Mouse (Mus musculus): Measurements from ENCODE around the gene Mypn. TPM values are rescaled to one million over a fixed set of nuclear protein-coding genes. Genes with fewer than 3 reads are reported as not detected.

Mypn gene
- polyA plus RNA-seq, 1 experiment from 2014 or later: 2.2 TPM

GRCm38 (mm10) chr10:63181166-63181565, 22.6 kb downstream of the Mypn start:
- Histone ChIP-seq H3K36me3 (ENCODE audit: control insufficient read depth, insufficient read depth, low read length) (no peaks in the 10 kb centered on the region), H3K27ac (ENCODE audit: low read length) (no peak overlapping the region), H3K9me3 (replicated peaks; ENCODE audit: control insufficient read depth, low read length) (no peaks in the 10 kb centered on the region), H3K4me1 (ENCODE audit: control insufficient read depth, insufficient read depth, low read length) (0 out of 2 replicates have a peak, but pooled peaks cover 4% of the 10 kb centered on the region), H3K27me3 (ENCODE audit: control insufficient read depth, insufficient read depth, low read length) (no peaks in the 10 kb centered on the region), H3K4me2 (ENCODE audit: low read depth, low read length) (no peak overlapping the region), H3K9ac (ENCODE audit: low read length) (no peak overlapping the region), H3K4me3 (replicated peaks; ENCODE audit: low read length) (no peak overlapping the region)
- no peak for ATAC-seq (ENCODE audit: insufficient read depth, low FRiP score)
- WGBS: 50% methylated on average over 1 of the region's 1 CpGs

- Histone ChIP-seq H3K36me3 (ENCODE audit: control insufficient read depth, insufficient read depth, low read length) (no peaks in the 10 kb centered on the region), H3K9ac (ENCODE audit: low read length) (no peak overlapping the region; the same call in 1 of the 2 replicates), H3K27me3 (ENCODE audit: control insufficient read depth, insufficient read depth, low read length) (no peaks in the 10 kb centered on the region), H3K9me3 (replicated peaks; ENCODE audit: control insufficient read depth, low read length) (no peaks in the 10 kb centered on the region), H3K4me3 (replicated peaks; ENCODE audit: low read length) (no peak overlapping the region), H3K27ac (ENCODE audit: low read length) (no peak overlapping the region), H3K4me1 (ENCODE audit: control insufficient read depth, insufficient read depth, low read length) (0 out of 2 replicates have a peak, but pooled peaks cover 4% of the 10 kb centered on the region), H3K4me2 (ENCODE audit: low read depth, low read length) (no peak overlapping the region)
- WGBS: 79% methylated on average over 10 of the region's 10 CpGs
- ATAC-seq (ENCODE audit: insufficient read depth, low FRiP score): no peak
Measured at GRCm38 (mm10) chr10:63179524-63179923, 24.2 kb downstream of the Mypn start.

GRCm38 (mm10) chr10:63178318-63178717, 25.4 kb downstream of the Mypn start:
- Histone ChIP-seq H3K4me1 (ENCODE audit: control insufficient read depth, insufficient read depth, low read length) (0 out of 2 replicates have a peak, but pooled peaks cover 4% of the 10 kb centered on the region), H3K27ac (ENCODE audit: low read length) (no peak overlapping the region), H3K4me3 (replicated peaks; ENCODE audit: low read length) (no peak overlapping the region), H3K9me3 (replicated peaks; ENCODE audit: control insufficient read depth, low read length) (no peaks in the 10 kb centered on the region), H3K27me3 (ENCODE audit: control insufficient read depth, insufficient read depth, low read length) (no peaks in the 10 kb centered on the region), H3K4me2 (ENCODE audit: low read depth, low read length) (no peak overlapping the region), H3K36me3 (ENCODE audit: control insufficient read depth, insufficient read depth, low read length) (no peaks in the 10 kb centered on the region), H3K9ac (ENCODE audit: low read length) (no peak overlapping the region)
- WGBS: 91% methylated on average over 2 of the region's 2 CpGs
- ATAC-seq (ENCODE audit: insufficient read depth, low FRiP score): no peak

GRCm38 (mm10) chr10:63177286-63178140, 26.2 kb downstream of the Mypn start:
- 60% methylated on average over 21 of the region's 21 CpGs for WGBS
- Histone ChIP-seq H3K27me3 (ENCODE audit: control insufficient read depth, insufficient read depth, low read length) (no peaks in the 10 kb centered on the region), H3K9me3 (replicated peaks; ENCODE audit: control insufficient read depth, low read length) (no peaks in the 10 kb centered on the region), H3K4me3 (replicated peaks; ENCODE audit: low read length) (no peak overlapping the region; the same call in 1 of the 2 replicates), H3K4me1 (ENCODE audit: control insufficient read depth, insufficient read depth, low read length) (0 out of 2 replicates have a peak, but pooled peaks cover 4% of the 10 kb centered on the region), H3K36me3 (ENCODE audit: control insufficient read depth, insufficient read depth, low read length) (no peaks in the 10 kb centered on the region), H3K4me2 (ENCODE audit: low read depth, low read length) (peak overlapping the region; percentile 28), H3K27ac (ENCODE audit: low read length) (peak overlapping the region; percentile 28; the same call in 1 of the 2 replicates), H3K9ac (ENCODE audit: low read length) (0 out of 2 replicates have a peak overlapping the region, but pooled peaks have one; percentile 3)
- peak; percentile 66; the same call in 1 of the 2 replicates for ATAC-seq (ENCODE audit: insufficient read depth, low FRiP score)

- no peak overlapping the region for H3K4me3 ChIP-seq (replicated peaks; ENCODE audit: low read length)
- H3K9ac ChIP-seq (ENCODE audit: low read length): no peak overlapping the region
- no peaks in the 10 kb centered on the region for H3K27me3 ChIP-seq (ENCODE audit: control insufficient read depth, insufficient read depth, low read length)
- H3K9me3 ChIP-seq (replicated peaks; ENCODE audit: control insufficient read depth, low read length): no peaks in the 10 kb centered on the region
- peak overlapping the region; percentile 28 for H3K4me2 ChIP-seq (ENCODE audit: low read depth, low read length)
- peak overlapping the region; percentile 13; the same call in 1 of the 2 replicates for H3K27ac ChIP-seq (ENCODE audit: low read length)
- 0 out of 2 replicates have a peak, but pooled peaks cover 4% of the 10 kb centered on the region for H3K4me1 ChIP-seq (ENCODE audit: control insufficient read depth, insufficient read depth, low read length)
- H3K36me3 ChIP-seq (ENCODE audit: control insufficient read depth, insufficient read depth, low read length): no peaks in the 10 kb centered on the region
- 75% methylated on average over 8 of the region's 8 CpGs for WGBS
- ATAC-seq (ENCODE audit: insufficient read depth, low FRiP score): no peak
Measured at GRCm38 (mm10) chr10:63176471-63176931, 27.3 kb downstream of the Mypn start.

- Histone ChIP-seq H3K9ac (ENCODE audit: low read length) (no peak overlapping the region), H3K36me3 (ENCODE audit: control insufficient read depth, insufficient read depth, low read length) (no peaks in the 10 kb centered on the region)
- 70% methylated on average over 3 of the region's 3 CpGs for WGBS
Measured at GRCm38 (mm10) chr10:63172089-63172488, 31.7 kb downstream of the Mypn start.

GRCm38 (mm10) chr10:63169503-63169902, 34.2 kb downstream of the Mypn start:
- Histone ChIP-seq H3K27ac (ENCODE audit: low read length) (no peak overlapping the region), H3K4me1 (ENCODE audit: control insufficient read depth, insufficient read depth, low read length) (no peaks in the 10 kb centered on the region), H3K4me2 (ENCODE audit: low read depth, low read length) (no peak overlapping the region), H3K36me3 (ENCODE audit: control insufficient read depth, insufficient read depth, low read length) (no peaks in the 10 kb centered on the region), H3K27me3 (ENCODE audit: control insufficient read depth, insufficient read depth, low read length) (no peaks in the 10 kb centered on the region), H3K4me3 (replicated peaks; ENCODE audit: low read length) (no peak overlapping the region), H3K9me3 (replicated peaks; ENCODE audit: control insufficient read depth, low read length) (no peaks in the 10 kb centered on the region), H3K9ac (ENCODE audit: low read length) (no peak overlapping the region)
- no peak for ATAC-seq (ENCODE audit: insufficient read depth, low FRiP score)
- 89% methylated on average over 11 of the region's 11 CpGs for WGBS

More at GRCm38 (mm10) chr10:63172089-63172488, 31.7 kb downstream of the Mypn start:
- Histone ChIP-seq H3K4me1 (ENCODE audit: control insufficient read depth, insufficient read depth, low read length) (0 out of 2 replicates have a peak, but pooled peaks cover 4% of the 10 kb centered on the region), H3K27ac (ENCODE audit: low read length) (no peak overlapping the region), H3K4me2 (ENCODE audit: low read depth, low read length) (no peak overlapping the region), H3K27me3 (ENCODE audit: control insufficient read depth, insufficient read depth, low read length) (no peaks in the 10 kb centered on the region), H3K4me3 (replicated peaks; ENCODE audit: low read length) (no peak overlapping the region), H3K9me3 (replicated peaks; ENCODE audit: control insufficient read depth, low read length) (no peaks in the 10 kb centered on the region)
- ATAC-seq (ENCODE audit: insufficient read depth, low FRiP score): no peak

GRCm38 (mm10) chr10:63168124-63168523, 35.6 kb downstream of the Mypn start:
- Histone ChIP-seq H3K4me2 (ENCODE audit: low read depth, low read length) (no peak overlapping the region), H3K9ac (ENCODE audit: low read length) (no peak overlapping the region), H3K4me1 (ENCODE audit: control insufficient read depth, insufficient read depth, low read length) (no peaks in the 10 kb centered on the region), H3K27ac (ENCODE audit: low read length) (no peak overlapping the region), H3K36me3 (ENCODE audit: control insufficient read depth, insufficient read depth, low read length) (no peaks in the 10 kb centered on the region), H3K27me3 (ENCODE audit: control insufficient read depth, insufficient read depth, low read length) (no peaks in the 10 kb centered on the region), H3K9me3 (replicated peaks; ENCODE audit: control insufficient read depth, low read length) (no peaks in the 10 kb centered on the region), H3K4me3 (replicated peaks; ENCODE audit: low read length) (no peak overlapping the region)
- ATAC-seq (ENCODE audit: insufficient read depth, low FRiP score): no peak
- 86% methylated on average over 12 of the region's 12 CpGs for WGBS
